Comparison of ENCODE assay signal across 15 mouse cellular contexts in the genomic region with DNA sequence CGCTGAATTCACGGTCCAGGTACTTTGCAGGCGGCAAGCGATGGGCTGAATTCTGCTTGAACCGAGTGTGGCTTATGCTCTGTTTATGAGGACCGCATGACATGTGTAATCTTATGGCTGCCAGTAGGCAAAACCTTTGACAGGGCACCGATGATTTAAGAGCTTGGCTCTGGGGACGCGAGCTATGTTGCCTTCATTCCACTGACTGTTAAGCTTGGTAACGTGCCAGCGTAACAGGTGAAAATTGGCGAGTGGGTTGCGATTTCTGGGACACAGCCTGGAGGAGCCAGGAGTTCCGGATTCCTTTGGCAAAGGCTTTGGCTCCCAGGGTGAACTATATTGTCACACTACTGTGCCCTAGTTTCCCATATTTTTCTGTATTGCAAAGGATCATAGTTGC. TPM values are rescaled to one million over a fixed set of nuclear protein-coding genes. Genes with fewer than 3 reads are reported as not detected.
DNase-seq lines count a peak whose midpoint lies in the region; ATAC-seq and TF ChIP-seq lines count a peak whose summit lies in the region.
"Had no signal": no experiment of that assay in that cellular context is flagged by ENCODE, and none has a peak within 500 bp of the region (broad histone marks: within the 10 kb centered on the region; RNA-seq: fewer than 3 reads in every experiment).

No protein-coding gene starts in this region.

- DNase-seq in neural tube, embryonic 10.5 days (ENCODE audit: extremely low spot score, low spot score): no peak
- DNase-seq in cerebellum, postnatal 25 days: peak; percentile 89 to 91
- DNase-seq in frontal cortex, adult 2 months (ENCODE audit: extremely low spot score in 1 of 2, low spot score in 1 of 2): no peak
- no peak for DNase-seq in layer of hippocampus, adult 2 months (ENCODE audit: low spot score in 2 of 2)
- no peak for DNase-seq in adrenal gland, postnatal 10 days
- DNase-seq: adrenal gland, postnatal 36 days had no signal

- 62% methylated on average over 14 of the region's 14 CpGs for WGBS in hindbrain, embryonic 15.5 days
- 79% methylated on average over 14 of the region's 14 CpGs for WGBS in hindbrain, embryonic 13.5 days
- WGBS in neural tube, embryonic 13.5 days: 70% methylated on average over 14 of the region's 14 CpGs

- H3K9me3 ChIP-seq in hindbrain, embryonic 15.5 days: no peaks in the 10 kb centered on the region
- H3K9me3 ChIP-seq in hindbrain, embryonic 13.5 days: no peaks in the 10 kb centered on the region
- no peaks in the 10 kb centered on the region for H3K9me3 ChIP-seq in neural tube, embryonic 13.5 days
- H3K9me3 ChIP-seq: heart, embryonic 13.5 days; limb, embryonic 13.5 days had no signal

- no peak for TF ChIP-seq CTCF in layer of hippocampus, adult 2 months (conservative IDR thresholded peaks at IDR 0.05)

- H3K4me3 ChIP-seq in hindbrain, embryonic 15.5 days: no peak overlapping the region
- no peak overlapping the region for H3K4me3 ChIP-seq in hindbrain, embryonic 13.5 days
- no peak overlapping the region for H3K4me3 ChIP-seq in neural tube, embryonic 13.5 days
- no peak overlapping the region for H3K4me3 ChIP-seq in layer of hippocampus, adult 2 months
- H3K4me3 ChIP-seq: heart, embryonic 13.5 days; limb, embryonic 13.5 days had no signal

- no peaks in the 10 kb centered on the region for H3K27me3 ChIP-seq in hindbrain, embryonic 15.5 days
- no peaks in the 10 kb centered on the region for H3K27me3 ChIP-seq in hindbrain, embryonic 13.5 days
- no peaks in the 10 kb centered on the region for H3K27me3 ChIP-seq in neural tube, embryonic 13.5 days
- H3K27me3 ChIP-seq: heart, embryonic 13.5 days; limb, embryonic 13.5 days had no signal

- ATAC-seq in hindbrain, embryonic 15.5 days (ENCODE audit: low FRiP score, low read depth): peak; percentile 73
- ATAC-seq in hindbrain, embryonic 13.5 days (ENCODE audit: low FRiP score): no peak
- peak; percentile 50 for ATAC-seq in neural tube, embryonic 13.5 days (ENCODE audit: low read depth)
- ATAC-seq: activated CD4-positive, CD25-positive, alpha-beta regulatory T cell, adult 4 months had no signal

- no peaks in the 10 kb centered on the region for H3K36me3 ChIP-seq in hindbrain, embryonic 15.5 days
- H3K36me3 ChIP-seq in hindbrain, embryonic 13.5 days: no peaks in the 10 kb centered on the region
- no peaks in the 10 kb centered on the region for H3K36me3 ChIP-seq in neural tube, embryonic 13.5 days
- H3K36me3 ChIP-seq: heart, embryonic 13.5 days; limb, embryonic 13.5 days had no signal

- peak overlapping the region; percentile 34 for H3K4me2 ChIP-seq in hindbrain, embryonic 15.5 days
- no peak overlapping the region for H3K4me2 ChIP-seq in hindbrain, embryonic 13.5 days
- no peak overlapping the region for H3K4me2 ChIP-seq in neural tube, embryonic 13.5 days
- H3K4me2 ChIP-seq: heart, embryonic 13.5 days; limb, embryonic 13.5 days; lung, embryonic 14.5 days had no signal

- H3K27ac ChIP-seq in hindbrain, embryonic 15.5 days (replicated peaks): no peak overlapping the region
- no peak overlapping the region for H3K27ac ChIP-seq in hindbrain, embryonic 13.5 days
- no peak overlapping the region for H3K27ac ChIP-seq in neural tube, embryonic 13.5 days (replicated peaks)
- no peak overlapping the region for H3K27ac ChIP-seq in layer of hippocampus, adult 2 months
- H3K27ac ChIP-seq: heart, embryonic 13.5 days; limb, embryonic 13.5 days; macrophage had no signal

- no peak overlapping the region for H3K9ac ChIP-seq in hindbrain, embryonic 15.5 days
- no peak overlapping the region for H3K9ac ChIP-seq in hindbrain, embryonic 13.5 days
- no peak overlapping the region for H3K9ac ChIP-seq in neural tube, embryonic 13.5 days
- H3K9ac ChIP-seq: heart, embryonic 13.5 days; limb, embryonic 13.5 days; lung, embryonic 14.5 days had no signal

- peaks cover 6% of the 10 kb centered on the region for H3K4me1 ChIP-seq in hindbrain, embryonic 15.5 days (replicated peaks)
- H3K4me1 ChIP-seq in hindbrain, embryonic 13.5 days (replicated peaks): no peaks in the 10 kb centered on the region
- 0 out of 2 replicates have a peak, but pooled peaks cover 5% of the 10 kb centered on the region for H3K4me1 ChIP-seq in neural tube, embryonic 13.5 days (replicated peaks)
- H3K4me1 ChIP-seq: limb, embryonic 13.5 days had no signal

RNA-seq across cellular contexts. Expression of a gene that starts 26.3 kb away (rescaled TPM):
- not detected in 2 replicates for polyA plus RNA-seq in hindbrain, embryonic 15.5 days (2015; fragmentation: Nextera tagmentation; extraction: Ambion mirVana)
- 0.10 TPM in 1 of 2 replicates, not detected in the other for polyA plus RNA-seq in hindbrain, embryonic 13.5 days (2015; fragmentation: Nextera tagmentation; extraction: Ambion mirVana)
- 0.29 TPM in 1 of 2 replicates, not detected in the other for polyA plus RNA-seq in neural tube, embryonic 13.5 days (2015; fragmentation: Nextera tagmentation; extraction: Ambion mirVana)
- polyA plus RNA-seq in frontal cortex, adult 2 months (2012; rRNA removed): 1.3 and 1.7 TPM in 2 replicates
- under 1 TPM in 1 of 2 experiments, not detected in 1; 0.49 TPM for total RNA-seq in layer of hippocampus, adult 2 months (2021)
- 1 to 10 TPM; 4.1 to 5.5 TPM for total RNA-seq in adrenal gland, postnatal 10 days (2021)
- polyA plus RNA-seq: activated CD4-positive, CD25-positive, alpha-beta regulatory T cell, adult 4 months; embryonic facial prominence, embryonic 11.5 days; macrophage had no signal

Comparison
In these comparisons a context has a peak if more than half of its experiments do, and no peak if none do; other contexts are left out.
1. DNase-seq: peak in cerebellum, postnatal 25 days (2 of 2); none in neural tube, embryonic 10.5 days (single experiment), frontal cortex, adult 2 months (0 of 2), layer of hippocampus, adult 2 months (0 of 2) and adrenal gland, postnatal 10 days (single experiment).